Mouse (Mus musculus): ENCODE results near the gene Dnase1l1. TPM values are rescaled to one million over a fixed set of nuclear protein-coding genes. Genes with fewer than 3 reads are reported as not detected.

Gene Dnase1l1
- total and polyA plus RNA-seq, 2 experiments = 3.5 to 5.5 TPM

DNA sequence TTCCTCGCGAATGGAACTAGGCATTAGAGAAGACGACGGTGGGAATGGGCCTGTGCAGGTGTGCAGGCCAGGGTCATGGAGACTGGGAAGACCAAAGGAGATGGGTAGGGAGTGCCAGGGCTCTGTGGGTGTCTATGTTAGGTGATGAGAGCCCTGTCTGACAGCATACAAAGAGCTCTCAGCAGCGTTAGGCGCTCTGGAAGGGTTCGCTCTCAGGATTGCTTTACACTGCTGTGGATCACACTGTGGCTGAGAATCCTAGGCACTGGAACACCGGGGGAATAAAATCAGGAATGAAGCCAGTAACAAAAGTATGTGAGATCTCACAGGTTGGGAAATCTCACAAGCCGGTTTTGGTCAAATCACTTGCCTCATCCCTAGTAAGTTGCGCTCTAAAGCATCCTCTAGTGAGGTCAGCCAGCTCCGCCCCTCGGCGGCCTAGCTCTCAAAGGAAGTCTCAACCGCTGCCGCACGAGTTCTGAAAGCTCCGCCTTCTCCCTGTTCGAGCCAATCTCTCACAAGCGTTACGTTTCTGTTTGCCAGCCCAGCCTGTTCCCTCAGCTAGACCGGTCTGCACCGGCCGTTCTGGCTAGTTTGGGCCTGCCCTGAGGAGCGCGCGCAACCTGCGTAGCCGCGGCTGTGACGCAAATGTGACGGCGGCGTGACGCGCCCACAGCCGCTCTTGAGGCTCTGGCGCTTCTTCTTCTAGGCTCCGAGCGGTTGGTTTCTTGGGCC lies 27.8 kb downstream of the Dnase1l1 start, which contains the start of gene Emd:
Emd (plus strand) TSS at position 535 of the 735 bp plus-strand sequence.
- H3K4me1 ChIP-seq (ENCODE audit: control insufficient read depth, insufficient read depth, low read length) = peaks cover 5% of the 10 kb centered on the region; the same call in 1 of the 2 replicates
- peak within 1 kb of the TSS; percentile 82 for H3K9ac ChIP-seq (ENCODE audit: low read depth, low read length)
- 11% methylated on average over 39 of the region's 39 CpGs for WGBS
- TF ChIP-seq POLR2A (IDR thresholded peaks at IDR 0.05; ENCODE audit: extremely low read depth, insufficient read depth, low read length) (0 out of 2 replicates have a peak, but pooled peaks have one; percentile 49), CTCF (IDR thresholded peaks at IDR 0.05; ENCODE audit: low read depth, low read length) (no peak)
- H3K27ac ChIP-seq (replicated peaks; ENCODE audit: insufficient read depth, low read depth, low read length) = peak within 1 kb of the TSS; percentile 68
- peak; percentile 91 for DNase-seq (ENCODE audit: extremely low read depth, low read depth, low spot score)
- H3K27me3 ChIP-seq (ENCODE audit: control insufficient read depth, insufficient read depth, low read length) = no peaks in the 10 kb centered on the region
- no peaks in the 10 kb centered on the region for H3K79me2 ChIP-seq (ENCODE audit: control insufficient read depth, insufficient read depth, low read length)
- H3K36me3 ChIP-seq (ENCODE audit: control insufficient read depth, insufficient read depth, low read length) = peaks cover 3% of the 10 kb centered on the region; the same call in 1 of the 2 replicates
- peak within 1 kb of the TSS; percentile 83 for H3K4me3 ChIP-seq (ENCODE audit: insufficient read depth, low read depth, low read length)

DNA sequence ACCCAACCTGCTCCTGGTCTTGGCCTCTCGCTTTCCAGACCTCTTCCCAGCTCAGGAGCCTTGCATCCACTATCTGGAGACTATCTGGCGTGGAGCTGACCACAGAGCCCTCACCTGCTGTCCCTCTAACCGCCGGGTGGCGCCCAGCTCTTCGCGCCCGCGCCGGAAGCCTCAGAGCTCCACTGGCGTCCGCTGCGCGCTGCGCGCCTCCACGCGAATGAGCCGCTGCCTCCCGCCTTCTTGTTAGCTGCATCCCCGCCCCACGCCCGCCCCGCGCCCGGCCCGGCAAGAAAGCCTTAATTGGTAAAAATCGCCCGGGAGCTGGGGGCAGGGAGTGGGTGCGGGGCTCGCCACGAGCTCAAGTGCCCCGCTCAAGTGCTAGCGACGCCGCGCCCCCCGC lies 32.5 kb downstream of the Dnase1l1 start, which contains the start of gene Flna:
Flna (minus strand) TSS at position 206 of the 400 bp plus-strand sequence.
- TF ChIP-seq POLR2A (IDR thresholded peaks at IDR 0.05; ENCODE audit: extremely low read depth, insufficient read depth, low read length) (no peak), CTCF (IDR thresholded peaks at IDR 0.05; ENCODE audit: low read depth, low read length) (peak; percentile 58)
- Histone ChIP-seq H3K4me1 (ENCODE audit: control insufficient read depth, insufficient read depth, low read length) (peaks cover 3% of the 10 kb centered on the region; the same call in 1 of the 2 replicates), H3K4me3 (ENCODE audit: insufficient read depth, low read depth, low read length) (peak within 1 kb of the TSS; percentile 50), H3K9ac (ENCODE audit: low read depth, low read length) (peak within 1 kb of the TSS; percentile 66), H3K27ac (replicated peaks; ENCODE audit: insufficient read depth, low read depth, low read length) (0 out of 2 replicates have a peak within 1 kb of the TSS, but pooled peaks have one; percentile 8), H3K36me3 (ENCODE audit: control insufficient read depth, insufficient read depth, low read length) (no peaks in the 10 kb centered on the region), H3K79me2 (ENCODE audit: control insufficient read depth, insufficient read depth, low read length) (no peaks in the 10 kb centered on the region), H3K27me3 (ENCODE audit: control insufficient read depth, insufficient read depth, low read length) (no peaks in the 10 kb centered on the region)
- no peak for DNase-seq (ENCODE audit: extremely low read depth, low read depth, low spot score)
- WGBS = 2% methylated on average over 20 of the region's 38 CpGs

DNA sequence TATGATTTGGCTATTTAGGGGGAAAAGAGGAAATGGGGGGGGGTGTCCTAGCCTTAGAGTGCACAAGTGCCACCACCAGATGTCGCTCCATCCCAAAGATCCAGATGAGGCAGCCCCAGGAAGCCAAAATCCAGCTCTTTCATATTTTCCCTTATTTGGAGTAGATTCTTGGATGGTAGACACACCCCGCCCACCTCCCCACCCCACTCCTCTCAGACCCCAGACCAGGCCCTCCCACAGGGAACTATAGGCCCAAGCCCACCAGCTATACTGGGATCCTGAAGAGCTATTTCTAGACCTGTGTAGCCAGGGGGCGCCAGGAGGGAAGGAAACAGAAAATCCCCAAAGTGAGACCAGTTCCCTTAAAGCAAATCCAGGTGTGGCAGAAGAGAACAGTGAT lies 33.5 kb downstream of the Dnase1l1 start:
- WGBS = 4% methylated on average over 2 of the region's 3 CpGs
- TF ChIP-seq CTCF (IDR thresholded peaks at IDR 0.05; ENCODE audit: low read depth, low read length) (peak; percentile 67), POLR2A (IDR thresholded peaks at IDR 0.05; ENCODE audit: extremely low read depth, insufficient read depth, low read length) (no peak)
- no peak overlapping the region for H3K4me3 ChIP-seq (ENCODE audit: insufficient read depth, low read depth, low read length)
- no peaks in the 10 kb centered on the region for H3K79me2 ChIP-seq (ENCODE audit: control insufficient read depth, insufficient read depth, low read length)
- no peaks in the 10 kb centered on the region for H3K36me3 ChIP-seq (ENCODE audit: control insufficient read depth, insufficient read depth, low read length)
- H3K27me3 ChIP-seq (ENCODE audit: control insufficient read depth, insufficient read depth, low read length) = no peaks in the 10 kb centered on the region
- peaks cover 3% of the 10 kb centered on the region; the same call in 1 of the 2 replicates for H3K4me1 ChIP-seq (ENCODE audit: control insufficient read depth, insufficient read depth, low read length)
- DNase-seq (ENCODE audit: extremely low read depth, low read depth, low spot score) = no peak
- no peak overlapping the region for H3K27ac ChIP-seq (replicated peaks; ENCODE audit: insufficient read depth, low read depth, low read length)
- H3K9ac ChIP-seq (ENCODE audit: low read depth, low read length) = no peak overlapping the region

DNA sequence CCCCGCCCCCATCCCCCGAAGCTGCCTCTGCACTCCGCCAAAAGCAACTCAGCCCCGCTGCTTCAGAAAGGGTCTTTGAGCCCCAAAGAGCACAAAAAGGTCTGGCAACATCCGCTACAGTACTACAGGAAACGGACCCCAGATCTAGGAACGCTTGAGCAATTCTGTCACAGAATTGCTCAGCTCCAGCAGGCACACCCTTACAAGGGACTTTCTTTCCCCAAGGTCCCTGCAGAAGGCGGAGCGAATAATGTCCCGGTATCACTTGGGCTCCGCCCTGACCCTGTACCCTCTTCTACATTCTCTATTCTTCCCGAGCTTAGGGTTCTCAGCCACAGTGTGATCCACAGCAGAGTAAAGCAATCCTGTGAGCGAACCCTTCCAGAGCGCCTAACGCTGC lies 35.4 kb downstream of the Dnase1l1 start:
- Histone ChIP-seq H3K36me3 (ENCODE audit: control insufficient read depth, insufficient read depth, low read length) (no peaks in the 10 kb centered on the region), H3K27ac (replicated peaks; ENCODE audit: insufficient read depth, low read depth, low read length) (peak overlapping the region; percentile 38; the same call in 1 of the 2 replicates), H3K4me3 (ENCODE audit: insufficient read depth, low read depth, low read length) (peak overlapping the region; percentile 60), H3K9ac (ENCODE audit: low read depth, low read length) (peak overlapping the region; percentile 67), H3K27me3 (ENCODE audit: control insufficient read depth, insufficient read depth, low read length) (no peaks in the 10 kb centered on the region), H3K79me2 (ENCODE audit: control insufficient read depth, insufficient read depth, low read length) (no peaks in the 10 kb centered on the region), H3K4me1 (ENCODE audit: control insufficient read depth, insufficient read depth, low read length) (peaks cover 3% of the 10 kb centered on the region; the same call in 1 of the 2 replicates)
- 7% methylated on average over 15 of the region's 15 CpGs for WGBS
- no peak for TF ChIP-seq CTCF (IDR thresholded peaks at IDR 0.05; ENCODE audit: low read depth, low read length)
- no peak for TF ChIP-seq POLR2A (IDR thresholded peaks at IDR 0.05; ENCODE audit: extremely low read depth, insufficient read depth, low read length)
- DNase-seq (ENCODE audit: extremely low read depth, low read depth, low spot score) = no peak

DNA sequence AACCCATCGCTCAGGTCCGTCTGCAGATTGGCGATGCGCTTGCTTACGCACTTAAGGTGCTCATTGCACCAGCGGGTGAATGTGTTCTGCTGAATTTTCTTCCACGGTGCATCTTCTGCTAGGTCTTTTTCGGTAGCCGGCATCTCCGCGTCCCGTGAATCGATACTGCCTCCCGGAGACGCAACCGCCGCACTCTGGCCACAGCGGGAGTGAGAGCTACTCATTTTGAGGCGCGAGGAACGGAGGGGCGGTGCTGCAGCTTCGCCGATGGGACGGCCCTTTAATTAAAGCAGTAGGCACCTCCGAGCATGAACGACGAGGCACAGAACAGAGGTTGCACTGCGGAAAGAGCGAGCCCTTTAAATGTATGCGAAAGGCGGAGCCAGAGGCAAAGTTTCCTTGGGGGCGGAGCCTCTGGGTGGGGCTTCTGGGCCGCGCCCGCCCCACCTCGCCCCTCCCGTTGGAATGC lies 35.9 kb downstream of the Dnase1l1 start:
- WGBS = under 1% methylated on average over 35 of the region's 38 CpGs
- Histone ChIP-seq H3K27me3 (ENCODE audit: control insufficient read depth, insufficient read depth, low read length) (no peaks in the 10 kb centered on the region), H3K9ac (ENCODE audit: low read depth, low read length) (peak overlapping the region; percentile 69), H3K27ac (replicated peaks; ENCODE audit: insufficient read depth, low read depth, low read length) (peak overlapping the region; percentile 50), H3K79me2 (ENCODE audit: control insufficient read depth, insufficient read depth, low read length) (no peaks in the 10 kb centered on the region), H3K36me3 (ENCODE audit: control insufficient read depth, insufficient read depth, low read length) (no peaks in the 10 kb centered on the region), H3K4me1 (ENCODE audit: control insufficient read depth, insufficient read depth, low read length) (peaks cover 3% of the 10 kb centered on the region; the same call in 1 of the 2 replicates), H3K4me3 (ENCODE audit: insufficient read depth, low read depth, low read length) (peak overlapping the region; percentile 72)
- TF ChIP-seq CTCF (IDR thresholded peaks at IDR 0.05; ENCODE audit: low read depth, low read length) = no peak
- peak; percentile 81 for TF ChIP-seq POLR2A (IDR thresholded peaks at IDR 0.05; ENCODE audit: extremely low read depth, insufficient read depth, low read length)
- peak; percentile 79 for DNase-seq (ENCODE audit: extremely low read depth, low read depth, low spot score)

Data from liver, adult 2 months (tissue).